Mouse (Mus musculus) heart, postnatal 4 days (tissue): Measurements from ENCODE around the gene Pold1. TPM values are rescaled to one million over a fixed set of nuclear protein-coding genes. Genes with fewer than 3 reads are reported as not detected.

Experiments used
- DNase-seq: peaks from one replicate; pipeline ENCODE4 v3.0.0; 2021
- total RNA-seq, 2 experiments: library from RNA; stranded (reverse); gene quantifications; 2 replicates each; pipeline ENCODE4 v1.2.3; 2021

The Pold1 gene
- total RNA-seq, 2 experiments from 2014 or later = 42.4 to 46.5 TPM

- DNase-seq = no peak
These were observed 33.0 kb upstream of the Pold1 start for GRCm38 (mm10) chr7:44581637-44582036.

- DNase-seq = no peak
These were observed 27.7 kb upstream of the Pold1 start for GRCm38 (mm10) chr7:44576333-44576844.

GRCm38 (mm10) chr7:44572956-44573484, 24.4 kb upstream of the Pold1 start:
- no peak for DNase-seq

GRCm38 (mm10) chr7:44572213-44572701, 23.6 kb upstream of the Pold1 start, which contains the start of gene Napsa:
TSS of gene Napsa (plus strand) at chr7:44572380.
- DNase-seq = no peak

GRCm38 (mm10) chr7:44571811-44572210, 23.2 kb upstream of the Pold1 start:
- no peak for DNase-seq

GRCm38 (mm10) chr7:44570989-44571388, 22.3 kb upstream of the Pold1 start:
- DNase-seq = no peak

GRCm38 (mm10) chr7:44568803-44569202, 20.2 kb upstream of the Pold1 start:
- no peak for DNase-seq

- no peak for DNase-seq
These were observed 16.8 kb upstream of the Pold1 start for GRCm38 (mm10) chr7:44565414-44565813.

- DNase-seq = no peak
These were observed 15.8 kb upstream of the Pold1 start for GRCm38 (mm10) chr7:44564486-44564885.

- no peak for DNase-seq
These were observed 14.6 kb upstream of the Pold1 start for GRCm38 (mm10) chr7:44563284-44563683.

GRCm38 (mm10) chr7:44560435-44561400, 12.1 kb upstream of the Pold1 start:
- DNase-seq = peak; percentile 87

GRCm38 (mm10) chr7:44557629-44558028, 9.0 kb upstream of the Pold1 start:
- DNase-seq = no peak

GRCm38 (mm10) chr7:44553826-44554225, 5.2 kb upstream of the Pold1 start, which contains the start of gene Nr1h2:
TSS of gene Nr1h2 (minus strand) at chr7:44553951.
- DNase-seq = peak; percentile 97

- peak; percentile 88 for DNase-seq
These were observed 4.6 kb upstream of the Pold1 start for GRCm38 (mm10) chr7:44553196-44553764.

GRCm38 (mm10) chr7:44552141-44552908, 3.7 kb upstream of the Pold1 start:
- peak; percentile 4 for DNase-seq

- DNase-seq = no peak
These were observed 3.1 kb upstream of the Pold1 start for GRCm38 (mm10) chr7:44551731-44552130.

GRCm38 (mm10) chr7:44551301-44551700, 2.7 kb upstream of the Pold1 start:
- peak; percentile 5 for DNase-seq

- no peak for DNase-seq
These were observed 1.7 kb upstream of the Pold1 start for GRCm38 (mm10) chr7:44550409-44550678.

GRCm38 (mm10) chr7:44549621-44550408, 1.2 kb upstream of the Pold1 start:
- peak; percentile 11 for DNase-seq

- DNase-seq = peak; percentile 6
These were observed 924 bp downstream of the Pold1 start for GRCm38 (mm10) chr7:44547725-44548124.

- no peak for DNase-seq
These were observed 1.6 kb downstream of the Pold1 start for GRCm38 (mm10) chr7:44547041-44547440.

GRCm38 (mm10) chr7:44546274-44546673, 2.4 kb downstream of the Pold1 start:
- DNase-seq = no peak
